Mouse (Mus musculus) frontal cortex, adult (tissue): ENCODE data around the gene Tfcp2l1.
A peak's percentile ranks its signal among the peaks of the same experiment; 100 is the strongest.

ENCODE experiments used
- ATAC-seq: cut with Nextera tagmentation; 2 replicates; pipeline ENCODE4 v1.9.2; 2017; ENCODE audit warnings: mild to moderate bottlenecking, moderate library complexity, mixed read lengths; ENCODE audit not compliant: low TSS enrichment

Gene Tfcp2l1

GRCm38 (mm10) chr1:118650771-118651080, 23.0 kb downstream of the Tfcp2l1 start:
- no peak for ATAC-seq

DNA sequence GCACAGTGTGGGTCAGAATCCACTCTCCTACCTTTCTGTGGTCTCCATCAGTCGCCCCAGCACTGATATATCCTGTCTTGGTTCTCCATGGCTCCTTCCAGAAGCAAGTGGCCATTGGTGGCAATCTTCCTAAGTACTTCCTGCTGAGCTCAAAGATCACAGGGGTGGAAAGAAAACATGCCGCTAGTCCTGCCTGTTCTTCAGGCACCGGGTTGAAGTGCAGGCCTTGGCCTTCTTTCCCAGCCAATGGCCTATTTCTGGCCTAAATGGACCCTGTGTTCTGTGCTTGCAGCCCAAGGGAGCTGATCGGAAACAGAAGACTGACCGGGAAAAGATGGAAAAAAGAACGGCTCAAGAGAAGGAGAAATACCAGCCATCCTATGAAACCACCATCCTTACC, 31.0 kb downstream of the Tfcp2l1 start:
- ATAC-seq, result no peak

GRCm38 (mm10) chr1:118660880-118661465, 33.2 kb downstream of the Tfcp2l1 start:
- no peak for ATAC-seq

DNA sequence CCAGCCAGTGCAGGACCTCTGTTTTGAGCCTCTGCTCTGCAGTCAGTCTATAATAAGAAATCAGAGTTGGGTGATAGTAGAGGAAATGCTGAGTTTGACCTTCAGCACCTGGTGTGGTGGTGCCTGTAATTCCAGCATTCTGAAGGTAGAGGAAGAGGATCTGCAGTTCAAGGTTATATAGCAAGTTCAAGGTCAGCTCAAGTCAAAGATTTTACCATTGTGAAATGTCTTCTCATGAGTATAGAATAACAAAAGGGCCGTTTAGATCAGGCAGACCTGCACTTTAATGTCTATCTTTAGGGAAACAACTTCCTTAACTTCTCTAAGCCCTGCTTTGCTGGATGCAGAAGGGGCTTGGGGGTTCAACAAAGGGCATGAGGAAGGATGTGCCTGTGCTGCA, 35.3 kb downstream of the Tfcp2l1 start:
- no peak for ATAC-seq

GRCm38 (mm10) chr1:118667536-118667935, 39.8 kb downstream of the Tfcp2l1 start:
- no peak for ATAC-seq

- ATAC-seq, result peak; percentile 77; the same call in 1 of the 2 replicates
These were observed 44.5 kb downstream of the Tfcp2l1 start for GRCm38 (mm10) chr1:118672196-118672595.

- ATAC-seq, result no peak
These were observed 46.4 kb downstream of the Tfcp2l1 start for GRCm38 (mm10) chr1:118674176-118674575.

GRCm38 (mm10) chr1:118681980-118682379, 54.2 kb downstream of the Tfcp2l1 start:
- no peak for ATAC-seq

DNA sequence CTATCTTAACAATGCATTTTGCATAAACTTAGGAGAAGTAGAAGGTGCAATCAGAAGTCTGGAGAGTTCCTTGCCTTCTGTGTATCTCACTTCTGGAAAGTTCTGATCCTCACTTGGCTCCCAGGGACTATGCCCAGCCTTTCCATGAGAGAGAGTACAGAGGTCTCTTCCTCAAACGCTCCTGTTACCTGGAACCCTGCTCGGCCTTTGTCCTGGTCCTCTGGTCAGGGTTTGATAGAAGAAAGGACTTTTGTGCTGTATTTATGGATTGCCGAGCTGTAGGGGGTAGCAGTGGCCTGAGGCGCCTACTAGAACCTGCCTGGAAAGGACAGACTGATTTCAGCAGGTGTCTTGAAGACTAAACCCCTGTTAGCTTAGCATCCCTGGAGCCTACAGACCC, 55.9 kb downstream of the Tfcp2l1 start:
- ATAC-seq, result no peak

GRCm38 (mm10) chr1:118687726-118688125, 60.0 kb downstream of the Tfcp2l1 start:
- ATAC-seq, result no peak

DNA sequence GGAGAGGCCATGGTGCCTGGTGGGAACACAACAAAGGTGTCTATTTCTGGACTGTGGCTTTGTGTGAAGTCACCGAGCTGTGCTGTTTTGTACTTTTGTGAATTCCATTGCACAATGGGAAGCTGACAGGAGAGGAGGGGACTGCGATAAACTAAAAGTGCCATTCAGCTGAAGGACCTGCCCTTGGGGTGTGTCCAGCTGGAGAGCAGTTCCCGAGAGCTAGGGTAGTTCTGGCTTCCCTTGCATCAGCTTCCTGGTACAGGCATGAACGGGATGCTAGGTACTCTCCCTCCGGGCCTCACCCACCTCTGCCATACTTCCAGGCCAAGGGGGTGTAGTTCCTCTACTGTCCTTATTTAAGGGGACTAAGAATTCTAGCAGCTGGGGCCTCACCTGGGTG, 62.1 kb downstream of the Tfcp2l1 start:
- ATAC-seq, result no peak

GRCm38 (mm10) chr1:118694436-118694835, 66.7 kb downstream of the Tfcp2l1 start:
- ATAC-seq, result no peak

DNA sequence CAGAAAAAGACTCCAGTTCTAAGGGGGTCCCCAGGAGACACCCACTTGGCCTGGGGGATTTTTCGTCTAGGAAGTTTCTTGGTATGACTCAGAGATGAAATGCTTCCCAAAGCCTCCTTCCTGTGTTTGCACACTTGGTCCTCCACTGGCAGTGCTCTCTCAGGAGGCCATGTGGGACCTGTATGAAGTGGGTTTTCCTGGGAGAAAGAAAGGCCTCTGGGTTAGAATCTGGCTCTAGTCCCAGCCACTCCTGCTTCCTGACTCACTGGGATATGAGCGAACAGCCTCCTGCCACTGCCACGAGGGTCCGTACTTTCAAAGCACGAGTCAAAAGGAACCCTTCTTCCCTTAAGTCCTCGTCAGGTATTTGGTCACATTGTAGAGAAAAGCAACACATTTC, 70.2 kb downstream of the Tfcp2l1 start:
- ATAC-seq, result no peak

DNA sequence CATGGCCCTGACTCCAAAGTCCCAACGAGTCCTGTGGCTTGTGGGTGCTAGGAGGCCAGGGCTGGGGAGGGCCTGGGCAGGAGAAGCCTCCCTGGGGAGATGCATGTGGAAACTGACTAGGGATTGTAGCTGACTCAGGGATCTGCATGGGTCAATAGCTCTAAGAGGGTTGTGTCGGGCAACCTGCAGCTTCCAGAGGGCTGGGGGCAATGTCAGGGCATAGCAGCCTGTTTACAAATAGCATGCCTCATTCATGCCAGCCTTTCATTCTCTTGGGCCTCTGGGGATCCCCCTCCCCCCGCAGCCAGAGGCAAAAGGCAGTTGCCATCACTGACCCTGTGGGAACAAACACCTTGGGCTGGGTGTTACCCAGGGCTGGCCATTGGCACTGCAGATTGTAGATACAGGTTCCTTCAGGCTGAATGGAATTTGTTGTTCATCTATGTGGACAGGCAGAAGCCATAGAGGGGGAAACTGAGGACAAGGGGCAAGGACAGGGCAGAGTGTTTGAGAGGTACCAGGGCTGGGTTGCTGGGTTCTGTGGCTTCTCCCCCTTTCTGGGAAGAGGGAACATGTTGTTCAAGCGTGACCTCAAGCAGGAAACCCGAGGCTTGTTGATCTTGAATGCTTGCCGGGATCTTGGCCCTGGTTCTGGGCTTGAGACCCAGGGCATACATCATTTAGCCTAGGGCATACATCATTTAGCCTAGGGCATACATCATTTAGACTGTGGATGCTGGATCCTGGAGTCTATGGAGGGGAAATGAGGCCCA, 71.6 kb downstream of the Tfcp2l1 start:
- no peak for ATAC-seq

DNA sequence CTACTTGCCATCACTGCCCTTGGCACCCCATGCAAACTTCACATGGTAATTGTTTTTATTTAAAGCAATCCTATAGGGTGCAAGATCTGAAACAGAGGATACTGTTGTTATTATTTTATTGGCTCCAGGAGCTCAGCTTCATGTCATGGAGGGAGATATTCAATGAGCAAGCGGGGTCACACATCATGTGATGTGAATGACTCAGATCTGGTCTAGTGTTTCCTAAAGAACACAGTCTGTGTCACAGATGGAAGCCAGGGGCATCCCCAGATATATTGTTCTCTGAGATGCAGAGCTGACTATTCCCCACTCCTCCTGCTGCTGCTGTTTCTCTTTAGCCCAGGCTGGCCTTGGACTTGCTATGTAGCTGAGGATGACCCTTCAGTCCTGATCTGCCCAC, 72.2 kb downstream of the Tfcp2l1 start:
- no peak for ATAC-seq

DNA sequence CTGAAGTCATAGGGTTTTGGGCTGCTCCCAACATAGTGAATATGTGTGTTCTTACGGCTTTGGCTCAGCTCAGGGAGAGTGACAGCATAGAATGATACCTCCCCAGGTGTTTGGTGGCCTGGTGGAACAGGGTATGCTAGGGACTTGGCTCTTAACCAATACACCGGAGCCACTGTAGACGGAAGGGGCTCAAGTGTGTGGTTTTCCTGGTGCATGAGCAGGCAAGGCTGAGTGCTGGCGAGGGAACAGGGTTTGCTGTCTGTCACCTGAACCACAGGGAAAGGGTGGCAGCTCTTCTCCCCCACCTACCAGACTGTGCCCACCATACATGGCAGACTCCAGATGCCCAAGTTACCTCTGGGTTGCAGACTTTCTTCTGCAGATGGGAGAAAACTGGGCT, 83.9 kb downstream of the Tfcp2l1 start:
- no peak for ATAC-seq

DNA sequence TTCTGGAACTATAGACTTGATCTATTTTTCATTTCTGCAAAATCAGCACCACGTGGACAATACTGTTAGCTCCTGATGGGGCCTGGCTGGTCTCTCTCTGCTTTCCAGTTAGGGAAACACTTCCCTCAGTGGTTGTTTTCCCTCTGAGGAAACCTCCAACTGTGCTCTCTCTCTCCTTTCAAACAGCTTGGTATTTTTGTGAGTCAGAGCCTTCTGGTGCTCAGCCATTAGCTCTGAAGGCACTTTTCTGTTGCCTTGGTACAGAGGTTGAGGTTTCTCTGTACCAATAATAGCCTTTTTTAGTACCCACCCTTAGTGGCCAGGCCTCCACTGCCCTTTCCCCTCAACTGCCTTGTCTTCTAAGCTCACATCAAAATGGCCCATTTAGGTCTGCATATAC, 88.5 kb downstream of the Tfcp2l1 start:
- no peak for ATAC-seq

DNA sequence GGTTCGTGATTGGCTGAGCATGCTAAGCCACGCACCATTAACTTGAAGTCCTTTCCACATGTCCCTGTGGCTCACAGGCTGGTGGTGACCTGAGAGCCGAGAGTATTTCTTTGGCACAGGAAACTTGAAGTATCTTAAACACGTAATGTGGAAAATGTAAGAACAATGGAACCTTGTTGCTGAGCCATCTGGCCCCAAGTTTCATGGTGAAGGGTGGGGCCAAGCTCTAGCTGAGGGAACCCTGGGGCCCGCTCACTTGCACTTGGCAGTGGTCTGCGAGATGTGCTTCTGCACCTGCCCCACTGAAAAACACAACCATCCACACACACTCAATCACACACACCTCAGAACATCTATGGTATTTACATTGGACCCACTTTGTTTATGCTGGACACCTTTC, 90.3 kb downstream of the Tfcp2l1 start:
- ATAC-seq, result no peak

- no peak for ATAC-seq
These were observed 92.0 kb downstream of the Tfcp2l1 start for GRCm38 (mm10) chr1:118719699-118720098.

DNA sequence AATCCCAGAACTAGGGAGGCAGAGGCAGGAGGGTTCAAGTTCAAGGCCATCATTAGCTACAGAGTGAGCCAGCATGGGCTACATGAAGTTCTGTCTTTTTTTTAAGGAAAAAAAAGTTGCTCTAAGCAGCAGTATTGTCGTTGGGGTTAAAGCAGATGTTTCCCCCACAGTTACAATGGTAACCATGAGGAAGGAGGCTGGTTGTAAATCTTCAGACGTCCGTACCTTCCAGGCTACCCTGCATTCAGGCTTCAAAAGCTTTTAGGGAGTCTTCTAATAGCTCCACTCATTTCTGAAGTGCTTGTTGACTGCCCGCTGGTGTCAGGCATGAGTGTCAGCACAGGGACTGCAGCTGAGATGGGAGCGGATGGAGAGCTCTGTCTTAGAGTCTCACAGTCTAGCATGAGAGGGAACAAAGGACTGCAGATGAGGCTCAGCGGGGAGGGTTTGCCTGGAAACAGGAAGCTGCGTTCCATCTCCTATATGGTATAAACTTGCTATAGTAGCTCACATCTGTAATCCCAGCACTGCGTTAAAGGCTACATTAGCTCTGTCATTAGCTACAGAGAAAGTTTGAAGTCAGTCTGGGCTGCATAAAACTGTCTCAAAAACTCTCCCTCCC, 92.8 kb downstream of the Tfcp2l1 start:
- ATAC-seq, result no peak

- no peak for ATAC-seq
These were observed 99.3 kb downstream of the Tfcp2l1 start for GRCm38 (mm10) chr1:118727075-118727474.

- ATAC-seq, result no peak
These were observed 101.1 kb downstream of the Tfcp2l1 start for GRCm38 (mm10) chr1:118728796-118729195.
